Mouse (Mus musculus) gastrocnemius, postnatal 36 days (tissue): ENCODE measurements around the gene Anapc15-ps. TPM values are rescaled to one million over a fixed set of nuclear protein-coding genes. Genes with fewer than 3 reads are reported as not detected.

Experiments used
- DNase-seq, 2 experiments: peaks; one replicate each; pipeline ENCODE4 v3.0.0; 2022
- intact Hi-C: fragments of 180-260 bp; cut with DNase I; formaldehyde crosslinking; loops from one replicate; pipeline ENCODE4 v1.15.1; 2025
- total RNA-seq, 2 experiments: library from RNA; stranded (reverse); gene quantifications; 2 replicates each; pipeline ENCODE4 v1.2.3; 2021

The Anapc15-ps gene
- total RNA-seq, 2 experiments from 2014 or later = not detected

GRCm38 (mm10) chr10:95694559-95695251, 21.5 kb upstream of the Anapc15-ps start:
- intact Hi-C loops = no loop called here

GRCm38 (mm10) chr10:95691347-95691746, 18.1 kb upstream of the Anapc15-ps start:
- DNase-seq = no peak
- intact Hi-C loops = no loop called here

More at GRCm38 (mm10) chr10:95694559-95695251, 21.5 kb upstream of the Anapc15-ps start:
- no peak for DNase-seq

GRCm38 (mm10) chr10:95689833-95690232, 16.6 kb upstream of the Anapc15-ps start:
- no peak for DNase-seq
- intact Hi-C loops = no loop called here

- no peak for DNase-seq
- intact Hi-C loops = no loop called here
These were observed 15.8 kb upstream of the Anapc15-ps start for GRCm38 (mm10) chr10:95689058-95689457.

GRCm38 (mm10) chr10:95687558-95688141, 14.4 kb upstream of the Anapc15-ps start:
- intact Hi-C loops = no loop called here
- no peak for DNase-seq

- intact Hi-C loops = no loop called here
- no peak for DNase-seq
These were observed 12.8 kb upstream of the Anapc15-ps start for GRCm38 (mm10) chr10:95686041-95686440.

GRCm38 (mm10) chr10:95684782-95685555, 11.7 kb upstream of the Anapc15-ps start:
- DNase-seq = no peak
- intact Hi-C loops = no loop called here

GRCm38 (mm10) chr10:95684250-95684649, 11.0 kb upstream of the Anapc15-ps start:
- no peak for DNase-seq
- intact Hi-C loops = no loop called here

GRCm38 (mm10) chr10:95683735-95684134, 10.5 kb upstream of the Anapc15-ps start:
- intact Hi-C loops = no loop called here
- no peak for DNase-seq

- intact Hi-C loops = no loop called here
- no peak for DNase-seq
These were observed 9.7 kb upstream of the Anapc15-ps start for GRCm38 (mm10) chr10:95682964-95683363.

- intact Hi-C loops = no loop called here
- no peak for DNase-seq
These were observed 9.0 kb upstream of the Anapc15-ps start for GRCm38 (mm10) chr10:95682091-95682740.

- intact Hi-C loops = no loop called here
- no peak for DNase-seq
These were observed 8.2 kb upstream of the Anapc15-ps start for GRCm38 (mm10) chr10:95681481-95681880.

- intact Hi-C loops = no loop called here
- DNase-seq = no peak
These were observed 7.8 kb upstream of the Anapc15-ps start for GRCm38 (mm10) chr10:95681058-95681440.

- intact Hi-C loops = no loop called here
- DNase-seq = peak in 1 of 2 experiments; percentile 38
These were observed 7.2 kb upstream of the Anapc15-ps start for GRCm38 (mm10) chr10:95680153-95681057.

- no peak for DNase-seq
- intact Hi-C loops = loop anchor here (5.0 kb wide), 1 partner anchor 117 kb away; the partner anchor contains the start of gene Nudt4
These were observed 5.9 kb upstream of the Anapc15-ps start for GRCm38 (mm10) chr10:95679131-95679530.

- intact Hi-C loops = loop anchor here (5.0 kb wide), 1 partner anchor 116 kb away; the partner anchor contains the start of gene Nudt4
- no peak for DNase-seq
These were observed 5.4 kb upstream of the Anapc15-ps start for GRCm38 (mm10) chr10:95678661-95679060.

GRCm38 (mm10) chr10:95678241-95678640, 5.0 kb upstream of the Anapc15-ps start:
- DNase-seq = no peak
- intact Hi-C loops = loop anchor here (5.0 kb wide), 1 partner anchor 116 kb away; the partner anchor contains the start of gene Nudt4

- intact Hi-C loops = loop anchor here (5.0 kb wide), 1 partner anchor 115 kb away; the partner anchor contains the start of gene Nudt4
- peak; percentile 51 to 60 for DNase-seq
These were observed 4.3 kb upstream of the Anapc15-ps start for GRCm38 (mm10) chr10:95677356-95678109.

- intact Hi-C loops = loop anchor here (5.0 kb wide), 1 partner anchor 115 kb away; the partner anchor contains the start of gene Nudt4
- DNase-seq = no peak
These were observed 3.7 kb upstream of the Anapc15-ps start for GRCm38 (mm10) chr10:95676991-95677355.
